Comparison of ENCODE assay signal across 8 mouse cellular contexts in genomic region chr17:53678716-53679115, GRCm38 (mm10). TPM values are rescaled to one million over a fixed set of nuclear protein-coding genes. Genes with fewer than 3 reads are reported as not detected.
DNase-seq lines count a peak whose midpoint lies in the region; ATAC-seq and TF ChIP-seq lines count a peak whose summit lies in the region.
"Had no signal": no experiment of that assay in that cellular context is flagged by ENCODE, and none has a peak within 500 bp of the region (broad histone marks: within the 10 kb centered on the region; RNA-seq: fewer than 3 reads in every experiment).

No protein-coding gene starts in this region.

- no peak for TF ChIP-seq POLR2A in CH12.LX (IDR thresholded peaks at IDR 0.05; ENCODE audit: low read depth, low read length)

- peak; percentile 90 for ATAC-seq in G1E (ENCODE audit: extremely low read depth, insufficient number of reproducible peaks, low FRiP score, poor library complexity, severe bottlenecking)
- ATAC-seq in erythroblast, adult 5-6 weeks (replicated peaks; ENCODE audit: low FRiP score, poor library complexity, severe bottlenecking): peak; percentile 51; the same call in 1 of the 2 replicates
- peak; percentile 57; the same call in 1 of the 2 replicates for ATAC-seq in kidney, postnatal 0 days (replicated peaks; ENCODE audit: low FRiP score, low read depth)
- peak; percentile 33; the same call in 1 of the 2 replicates for ATAC-seq in liver, embryonic 14.5 days (ENCODE audit: insufficient read depth)
- ATAC-seq in stomach, embryonic 14.5 days (ENCODE audit: insufficient number of reproducible peaks, insufficient read depth, low FRiP score, low read depth): 0 out of 2 replicates have a peak, but pooled peaks have one; percentile 37

- H3K79me2 ChIP-seq in CH12.LX (replicated peaks; ENCODE audit: control insufficient read depth, extremely low read depth, insufficient read depth, poor library complexity, severe bottlenecking): peaks cover 3% of the 10 kb centered on the region

- H3K4me1 ChIP-seq in CH12.LX (ENCODE audit: control insufficient read depth in 1 of 2, insufficient read depth in 2 of 2): peaks cover 0 to 6% of the 10 kb centered on the region in 2 experiments; a peak in 2 of 4 replicates
- peaks cover 15% of the 10 kb centered on the region for H3K4me1 ChIP-seq in G1E (ENCODE audit: insufficient read depth, low read depth, low read length)
- no peaks in the 10 kb centered on the region for H3K4me1 ChIP-seq in kidney, postnatal 0 days (replicated peaks; ENCODE audit: insufficient read depth, low read length)
- H3K4me1 ChIP-seq in liver, embryonic 14.5 days (replicated peaks; ENCODE audit: control insufficient read depth in 2 of 2, insufficient read depth in 2 of 2, low read length in 1 of 2): no peaks in the 10 kb centered on the region
- no peaks in the 10 kb centered on the region for H3K4me1 ChIP-seq in stomach, embryonic 14.5 days (ENCODE audit: control insufficient read depth, insufficient read depth, low read length)
- H3K4me1 ChIP-seq: embryonic facial prominence, embryonic 15.5 days had no signal

- DNase-seq in CH12.LX (ENCODE audit: extremely low read depth) (peak; percentile 18), G1E (ENCODE audit: low spot score) (peak; percentile 13)
- peak; percentile 74 for DNase-seq in kidney, postnatal 0 days (ENCODE audit: low spot score)
- DNase-seq in liver, embryonic 14.5 days (ENCODE audit: low read depth in 3 of 3, low spot score in 3 of 3): no peak
- DNase-seq in heart, postnatal 25 days (ENCODE audit: low spot score): no peak

- H3K9me3 ChIP-seq in CH12.LX (replicated peaks; ENCODE audit: low read length) (no peaks in the 10 kb centered on the region), G1E (replicated peaks) (no peaks in the 10 kb centered on the region)
- H3K9me3 ChIP-seq in kidney, postnatal 0 days (replicated peaks; ENCODE audit: low read length): no peaks in the 10 kb centered on the region
- H3K9me3 ChIP-seq in liver, embryonic 14.5 days (ENCODE audit: control insufficient read depth, low read length): no peaks in the 10 kb centered on the region
- H3K9me3 ChIP-seq in stomach, embryonic 14.5 days (ENCODE audit: control insufficient read depth, low read depth, low read length): no peaks in the 10 kb centered on the region
- H3K9me3 ChIP-seq: embryonic facial prominence, embryonic 15.5 days had no signal

- H3K36me3 ChIP-seq in CH12.LX (replicated peaks in 1 of 2; ENCODE audit: control insufficient read depth in 1 of 2, insufficient read depth in 1 of 2, low read length in 1 of 2): peaks cover 41 to 84% of the 10 kb centered on the region in 2 experiments
- peaks cover 82% of the 10 kb centered on the region for H3K36me3 ChIP-seq in G1E (replicated peaks)
- H3K36me3 ChIP-seq in kidney, postnatal 0 days (ENCODE audit: insufficient read depth, low read length): 0 out of 2 replicates have a peak, but pooled peaks cover 3% of the 10 kb centered on the region
- H3K36me3 ChIP-seq in liver, embryonic 14.5 days (replicated peaks; ENCODE audit: control insufficient read depth, insufficient read depth, low read depth): peaks cover 79% of the 10 kb centered on the region
- H3K36me3 ChIP-seq in stomach, embryonic 14.5 days (ENCODE audit: control insufficient read depth, insufficient read depth, low read length): peaks cover 57% of the 10 kb centered on the region

- in situ Hi-C loops in CH12.LX (cut with MboI; ENCODE audit: low pct_ligation_motif_present, low pct_unique_long_range_greater_than_20kb, low sequenced_read_pairs): no loop called here

- H3K9ac ChIP-seq in CH12.LX (ENCODE audit: insufficient read depth, low read depth): no peak overlapping the region
- no peak overlapping the region for H3K9ac ChIP-seq in kidney, postnatal 0 days (ENCODE audit: low read depth, low read length)
- H3K9ac ChIP-seq in liver, embryonic 14.5 days (replicated peaks): no peak overlapping the region
- no peak overlapping the region for H3K9ac ChIP-seq in stomach, embryonic 14.5 days (replicated peaks; ENCODE audit: low read depth, low read length)
- H3K9ac ChIP-seq: embryonic facial prominence, embryonic 15.5 days had no signal

- H3K4me3 ChIP-seq in CH12.LX (replicated peaks in 1 of 3; ENCODE audit: low read depth in 2 of 3, low read length in 2 of 3, poor library complexity in 1 of 3) (no peak overlapping the region), G1E (ENCODE audit: low read depth, low read length) (no peak overlapping the region; the same call in 1 of the 2 replicates)
- H3K4me3 ChIP-seq in kidney, postnatal 0 days (replicated peaks; ENCODE audit: low read depth, low read length): no peak overlapping the region
- no peak overlapping the region for H3K4me3 ChIP-seq in liver, embryonic 14.5 days (ENCODE audit: insufficient read depth in 1 of 2, low read depth in 2 of 2, low read length in 2 of 2)
- H3K4me3 ChIP-seq in stomach, embryonic 14.5 days (ENCODE audit: low read depth, low read length): no peak overlapping the region
- H3K4me3 ChIP-seq: embryonic facial prominence, embryonic 15.5 days had no signal

- no peak for TF ChIP-seq EP300 in CH12.LX (IDR thresholded peaks at IDR 0.05; ENCODE audit: low read length)
- no peak for TF ChIP-seq EP300 in liver, embryonic 14.5 days (IDR thresholded peaks at IDR 0.05; ENCODE audit: low read depth)

- no peak overlapping the region for H3K27ac ChIP-seq in CH12.LX (ENCODE audit: insufficient read depth, low read depth)
- H3K27ac ChIP-seq in kidney, postnatal 0 days: no peak overlapping the region
- H3K27ac ChIP-seq in liver, embryonic 14.5 days: no peak overlapping the region
- no peak overlapping the region for H3K27ac ChIP-seq in stomach, embryonic 14.5 days (ENCODE audit: low read length)
- H3K27ac ChIP-seq: embryonic facial prominence, embryonic 15.5 days had no signal

- WGBS in kidney, postnatal 0 days: 71% methylated on average over 8 of the region's 8 CpGs
- WGBS in liver, embryonic 14.5 days (ENCODE audit: insufficient replicate concordance): 81% methylated on average over 8 of the region's 8 CpGs
- 78% methylated on average over 8 of the region's 8 CpGs for WGBS in stomach, embryonic 14.5 days

- H3K4me2 ChIP-seq in CH12.LX (ENCODE audit: insufficient read depth, low read depth, poor library complexity, severe bottlenecking): no peak overlapping the region
- no peak overlapping the region for H3K4me2 ChIP-seq in kidney, postnatal 0 days (ENCODE audit: low read length)
- H3K4me2 ChIP-seq in liver, embryonic 14.5 days (ENCODE audit: low read depth): no peak overlapping the region
- no peak overlapping the region for H3K4me2 ChIP-seq in stomach, embryonic 14.5 days (replicated peaks; ENCODE audit: low read depth, low read length)
- H3K4me2 ChIP-seq: embryonic facial prominence, embryonic 15.5 days had no signal

- intact Hi-C loops in heart, postnatal 25 days (cut with DNase I): loop anchor here (5.0 kb wide), 1 partner anchor 154 kb away; no protein-coding TSS in a partner anchor

- H3K27me3 ChIP-seq in CH12.LX (replicated peaks) (no peaks in the 10 kb centered on the region), G1E (ENCODE audit: insufficient read depth, low read length) (no peaks in the 10 kb centered on the region)
- H3K27me3 ChIP-seq in kidney, postnatal 0 days (ENCODE audit: insufficient read depth, low read length): no peaks in the 10 kb centered on the region
- no peaks in the 10 kb centered on the region for H3K27me3 ChIP-seq in liver, embryonic 14.5 days (ENCODE audit: control insufficient read depth, insufficient read depth, low read length)
- no peaks in the 10 kb centered on the region for H3K27me3 ChIP-seq in stomach, embryonic 14.5 days (ENCODE audit: control insufficient read depth, insufficient read depth, low read length)
- H3K27me3 ChIP-seq: embryonic facial prominence, embryonic 15.5 days had no signal

- dilution Hi-C loops in CH12.LX (cut with MboI; ENCODE audit: extremely low pct_ligation_motif_present, extremely low pct_unique_long_range_greater_than_20kb, low sequenced_read_pairs): no loop called here

- TF ChIP-seq RAD21 in CH12.LX (IDR thresholded peaks at IDR 0.05; ENCODE audit: low read depth, low read length): peak; percentile 18

- TF ChIP-seq CTCF in CH12.LX (conservative IDR thresholded peaks at IDR 0.05 in 1 of 2, IDR thresholded peaks at IDR 0.05 in 1 of 2; ENCODE audit: low read depth in 2 of 2, low read length in 2 of 2): peak in 1 of 2 experiments; percentile 41; a peak in 2 of 4 replicates
- no peak for TF ChIP-seq CTCF in G1E (IDR thresholded peaks at IDR 0.05; ENCODE audit: low read depth, low read length)
- peak; percentile 73 for TF ChIP-seq CTCF in kidney, postnatal 0 days (IDR thresholded peaks at IDR 0.05; ENCODE audit: low read depth)
- peak; percentile 38; the same call in 1 of the 2 replicates for TF ChIP-seq CTCF in liver, embryonic 14.5 days (IDR thresholded peaks at IDR 0.05; ENCODE audit: low read depth)

TF ChIP-seq in CH12.LX, 34 proteins besides CTCF, POLR2A, EP300 and RAD21 (continues in another document):
- no peak for TF ChIP-seq USF2 (conservative IDR thresholded peaks at IDR 0.05; ENCODE audit: low read depth, low read length)
- TF ChIP-seq CHD2 (IDR thresholded peaks at IDR 0.05; ENCODE audit: low read length): no peak
- TF ChIP-seq UBTF (IDR thresholded peaks at IDR 0.05; ENCODE audit: low read depth, low read length): no peak
- TF ChIP-seq MEF2A (IDR thresholded peaks at IDR 0.05; ENCODE audit: borderline replicate concordance, low read depth, low read length): no peak
- TF ChIP-seq PAX5 (IDR thresholded peaks at IDR 0.05; ENCODE audit: low read length): no peak
- TF ChIP-seq NRF1 (IDR thresholded peaks at IDR 0.05; ENCODE audit: low read depth, low read length): no peak
- no peak for TF ChIP-seq JUN (IDR thresholded peaks at IDR 0.05; ENCODE audit: insufficient read depth, low read depth, low read length)
- no peak for TF ChIP-seq NELFE (IDR thresholded peaks at IDR 0.05; ENCODE audit: low read depth, low read length)
- TF ChIP-seq ZC3H11A (IDR thresholded peaks at IDR 0.05; ENCODE audit: low read depth, low read length): no peak
- no peak for TF ChIP-seq HCFC1 (IDR thresholded peaks at IDR 0.05; ENCODE audit: low read depth, low read length)

RNA-seq across cellular contexts. Expression of gene Sgo1, which starts 10.4 kb away (rescaled TPM):
- total RNA-seq in CH12.LX (2012; rRNA removed) (19.4 and 22.6 TPM in 2 replicates), CH12.LX (2014; rRNA removed) (35.2 and 38.3 TPM in 2 replicates), G1E (2014; fragmentation: Nextera tagmentation) (57.4 and 69.9 TPM in 2 replicates), G1E (2017) (38.8 and 48.7 TPM in 2 replicates)
- polyA plus RNA-seq in CH12.LX (2012; ENCODE audit: insufficient read length, low read depth) (56.8 and 65.6 TPM in 2 replicates), G1E (2012) (41.3 and 52.0 TPM in 2 replicates)
- 12.7 and 15.7 TPM in 2 replicates for total RNA-seq in erythroblast, adult 5-6 weeks (2015; ENCODE audit: low replicate concordance)
- 15.6 and 26.8 TPM in 2 replicates for total RNA-seq in erythroblast, adult 5-6 weeks (2017; ENCODE audit: low replicate concordance)
- polyA plus RNA-seq in kidney, postnatal 0 days (2015; fragmentation: Nextera tagmentation; extraction: Ambion mirVana): 21.3 and 21.7 TPM in 2 replicates
- 8.0 and 14.1 TPM in 2 replicates for polyA plus RNA-seq in liver, embryonic 14.5 days (2012; rRNA removed)
- polyA plus RNA-seq in liver, embryonic 14.5 days (2014; fragmentation: Nextera tagmentation; extraction: Ambion mirVana): 35.9 and 41.3 TPM in 2 replicates
- 39.0 and 47.0 TPM in 2 replicates for polyA plus RNA-seq in stomach, embryonic 14.5 days (2014; fragmentation: Nextera tagmentation; extraction: Ambion mirVana)
- under 1 TPM; 0.31 TPM for total RNA-seq in heart, postnatal 25 days (2021)

Comparison
In these comparisons a context has a peak if more than half of its experiments do, and no peak if none do; other contexts are left out.
1. DNase-seq: peak in CH12.LX (single experiment), G1E (single experiment) and kidney, postnatal 0 days (single experiment); none in liver, embryonic 14.5 days (0 of 3) and heart, postnatal 25 days (single experiment).
2. ATAC-seq: peak in every context shown above with its lines; median percentile 90 in G1E; 57 in kidney, postnatal 0 days; 51 in erythroblast, adult 5-6 weeks; 37 in stomach, embryonic 14.5 days; 33 in liver, embryonic 14.5 days.